Mouse (Mus musculus): ENCODE data around the gene Gm7534. TPM values are rescaled to one million over a fixed set of nuclear protein-coding genes. Genes with fewer than 3 reads are reported as not detected.
"Not testable (repeated sequence)": the region's sequence is repeated elsewhere in the genome, so short reads cannot be mapped to it uniquely, and the experiment has no call there.

The Gm7534 gene
- polyA plus RNA-seq, 1 experiment from 2014 or later: not detected

- Histone ChIP-seq H3K4me2 (replicated peaks) (no peak overlapping the region), H3K36me3 (peaks cover 21% of the 10 kb centered on the region), H3K9ac (no peak overlapping the region), H3K9me3 (no peaks in the 10 kb centered on the region), H3K27ac (no peak overlapping the region), H3K4me3 (no peak overlapping the region), H3K27me3 (no peaks in the 10 kb centered on the region), H3K4me1 (no peaks in the 10 kb centered on the region; the same call in 1 of the 2 replicates)
- 17% methylated on average over 8 of the region's 8 CpGs for WGBS
- ATAC-seq (ENCODE audit: insufficient number of reproducible peaks, insufficient read depth, low FRiP score, low TSS enrichment): no peak
Measured at GRCm38 (mm10) chr4:134156744-134157143, 46.1 kb downstream of the Gm7534 start.

- peaks cover 28% of the 10 kb centered on the region for H3K36me3 ChIP-seq
- ATAC-seq (ENCODE audit: insufficient number of reproducible peaks, insufficient read depth, low FRiP score, low TSS enrichment): no peak
- no peak overlapping the region for H3K4me3 ChIP-seq
- H3K4me2 ChIP-seq (replicated peaks): no peak overlapping the region
- H3K27me3 ChIP-seq: no peaks in the 10 kb centered on the region
- no peaks in the 10 kb centered on the region; the same call in 1 of the 2 replicates for H3K4me1 ChIP-seq
- no peak overlapping the region for H3K9ac ChIP-seq
- WGBS: 87% methylated on average over 10 of the region's 10 CpGs
- no peaks in the 10 kb centered on the region for H3K9me3 ChIP-seq
- H3K27ac ChIP-seq: no peak overlapping the region
Measured at GRCm38 (mm10) chr4:134155961-134156465, 46.8 kb downstream of the Gm7534 start.

GRCm38 (mm10) chr4:134155531-134155930 is 47.3 kb downstream of the Gm7534 start:
- no peak for ATAC-seq (ENCODE audit: insufficient number of reproducible peaks, insufficient read depth, low FRiP score, low TSS enrichment)
- H3K9ac ChIP-seq: no peak overlapping the region
- no peaks in the 10 kb centered on the region for H3K9me3 ChIP-seq
- peaks cover 33% of the 10 kb centered on the region for H3K36me3 ChIP-seq
- 88% methylated on average over 6 of the region's 6 CpGs for WGBS
- H3K4me2 ChIP-seq (replicated peaks): no peak overlapping the region
- no peak overlapping the region for H3K4me3 ChIP-seq
- H3K4me1 ChIP-seq: no peaks in the 10 kb centered on the region; the same call in 1 of the 2 replicates
- no peak overlapping the region for H3K27ac ChIP-seq
- H3K27me3 ChIP-seq: no peaks in the 10 kb centered on the region

GRCm38 (mm10) chr4:134154354-134154753 is 48.5 kb downstream of the Gm7534 start:
- H3K4me3 ChIP-seq: no peak overlapping the region
- H3K4me1 ChIP-seq: no peaks in the 10 kb centered on the region; the same call in 1 of the 2 replicates
- 95% methylated on average over 3 of the region's 3 CpGs for WGBS
- no peaks in the 10 kb centered on the region for H3K27me3 ChIP-seq
- ATAC-seq (ENCODE audit: insufficient number of reproducible peaks, insufficient read depth, low FRiP score, low TSS enrichment): no peak
- H3K27ac ChIP-seq: no peak overlapping the region
- H3K4me2 ChIP-seq (replicated peaks): no peak overlapping the region
- peaks cover 37% of the 10 kb centered on the region for H3K36me3 ChIP-seq
- no peaks in the 10 kb centered on the region for H3K9me3 ChIP-seq
- H3K9ac ChIP-seq: no peak overlapping the region

GRCm38 (mm10) chr4:134153656-134154055 is 49.1 kb downstream of the Gm7534 start:
- H3K9me3 ChIP-seq: no peaks in the 10 kb centered on the region
- no peak overlapping the region for H3K4me3 ChIP-seq
- no peaks in the 10 kb centered on the region for H3K27me3 ChIP-seq
- peaks cover 37% of the 10 kb centered on the region for H3K36me3 ChIP-seq
- no peaks in the 10 kb centered on the region for H3K4me1 ChIP-seq
- H3K9ac ChIP-seq: no peak overlapping the region
- H3K4me2 ChIP-seq (replicated peaks): no peak overlapping the region
- WGBS: 93% methylated on average over 3 of the region's 3 CpGs
- no peak overlapping the region for H3K27ac ChIP-seq
- no peak for ATAC-seq (ENCODE audit: insufficient number of reproducible peaks, insufficient read depth, low FRiP score, low TSS enrichment)

- H3K4me2 ChIP-seq (replicated peaks): no peak overlapping the region
- no peak overlapping the region for H3K9ac ChIP-seq
- H3K27me3 ChIP-seq: no peaks in the 10 kb centered on the region
- no peaks in the 10 kb centered on the region for H3K9me3 ChIP-seq
- 84% methylated on average over 3 of the region's 3 CpGs for WGBS
- no peak for ATAC-seq (ENCODE audit: insufficient number of reproducible peaks, insufficient read depth, low FRiP score, low TSS enrichment)
- peaks cover 49% of the 10 kb centered on the region for H3K36me3 ChIP-seq
- H3K4me1 ChIP-seq: no peaks in the 10 kb centered on the region
- no peak overlapping the region for H3K27ac ChIP-seq
- H3K4me3 ChIP-seq: no peak overlapping the region
Measured at GRCm38 (mm10) chr4:134152112-134152511, 50.7 kb downstream of the Gm7534 start.

- Histone ChIP-seq H3K9ac (no peak overlapping the region), H3K36me3 (peaks cover 51% of the 10 kb centered on the region), H3K4me3 (no peak overlapping the region), H3K27me3 (no peaks in the 10 kb centered on the region), H3K4me2 (replicated peaks) (no peak overlapping the region), H3K9me3 (no peaks in the 10 kb centered on the region), H3K4me1 (no peaks in the 10 kb centered on the region), H3K27ac (no peak overlapping the region)
- 86% methylated on average over 4 of the region's 4 CpGs for WGBS
- no peak for ATAC-seq (ENCODE audit: insufficient number of reproducible peaks, insufficient read depth, low FRiP score, low TSS enrichment)
Measured at GRCm38 (mm10) chr4:134149389-134149788, 53.4 kb downstream of the Gm7534 start.

GRCm38 (mm10) chr4:134144297-134144696 is 58.5 kb downstream of the Gm7534 start:
- WGBS: 89% methylated on average over 5 of the region's 5 CpGs
- H3K27ac ChIP-seq; H3K9me3 ChIP-seq; H3K4me1 ChIP-seq; ATAC-seq (ENCODE audit: insufficient number of reproducible peaks, insufficient read depth, low FRiP score, low TSS enrichment); H3K27me3 ChIP-seq; H3K9ac ChIP-seq; H3K4me3 ChIP-seq; H3K4me2 ChIP-seq (replicated peaks): not testable (repeated sequence)
- H3K36me3 ChIP-seq: peaks cover 22% of the 10 kb centered on the region

Other genes starting within 250 kb of the Gm7534 start
- 2,853 and 3,017 TPM in 2 replicates for gene Hmgn2, start 234.4 kb downstream of the Gm7534 start, polyA plus RNA-seq (2016; fragmentation: Nextera tagmentation; extraction: Ambion mirVana)
- gene Dhdds, start 202.1 kb downstream of the Gm7534 start, polyA plus RNA-seq (2016; fragmentation: Nextera tagmentation; extraction: Ambion mirVana): 45.3 and 50.3 TPM in 2 replicates
- gene Lin28a, start 184.2 kb downstream of the Gm7534 start, polyA plus RNA-seq (2016; fragmentation: Nextera tagmentation; extraction: Ambion mirVana): 0.50 and 0.67 TPM in 2 replicates
- gene Zfp683, start 149.2 kb downstream of the Gm7534 start, polyA plus RNA-seq (2016; fragmentation: Nextera tagmentation; extraction: Ambion mirVana): not detected in 2 replicates
- 2.9 and 4.0 TPM in 2 replicates for gene Crybg2, start 142.2 kb downstream of the Gm7534 start, polyA plus RNA-seq (2016; fragmentation: Nextera tagmentation; extraction: Ambion mirVana)
- 8.0 and 8.3 TPM in 2 replicates for gene Cd52, start 107.9 kb downstream of the Gm7534 start, polyA plus RNA-seq (2016; fragmentation: Nextera tagmentation; extraction: Ambion mirVana)
- gene Ubxn11, start 100.4 kb downstream of the Gm7534 start, polyA plus RNA-seq (2016; fragmentation: Nextera tagmentation; extraction: Ambion mirVana): 10.4 and 11.5 TPM in 2 replicates
- 345 and 360 TPM in 2 replicates for gene Sh3bgrl3, start 74.2 kb downstream of the Gm7534 start, polyA plus RNA-seq (2016; fragmentation: Nextera tagmentation; extraction: Ambion mirVana)
- gene Cep85, start 15.9 kb downstream of the Gm7534 start, polyA plus RNA-seq (2016; fragmentation: Nextera tagmentation; extraction: Ambion mirVana): 32.0 and 34.9 TPM in 2 replicates
- 0.15 TPM in 1 of 2 replicates, not detected in the other for gene Catsper4, start 24.4 kb upstream of the Gm7534 start, polyA plus RNA-seq (2016; fragmentation: Nextera tagmentation; extraction: Ambion mirVana)
- gene Cnksr1, start 35.4 kb upstream of the Gm7534 start, polyA plus RNA-seq (2016; fragmentation: Nextera tagmentation; extraction: Ambion mirVana): 2.1 and 2.5 TPM in 2 replicates
- gene E130218I03Rik, start 40.7 kb upstream of the Gm7534 start, polyA plus RNA-seq (2016; fragmentation: Nextera tagmentation; extraction: Ambion mirVana): 1.4 and 1.7 TPM in 2 replicates
- 19.5 and 19.8 TPM in 2 replicates for gene Zfp593, start 42.6 kb upstream of the Gm7534 start, polyA plus RNA-seq (2016; fragmentation: Nextera tagmentation; extraction: Ambion mirVana)
- gene Gm30191, start 43.9 kb upstream of the Gm7534 start, polyA plus RNA-seq (2016; fragmentation: Nextera tagmentation; extraction: Ambion mirVana): not detected in 2 replicates
- gene Grrp1, start 51.1 kb upstream of the Gm7534 start, polyA plus RNA-seq (2016; fragmentation: Nextera tagmentation; extraction: Ambion mirVana): 6.3 and 6.4 TPM in 2 replicates
- 22.6 and 24.8 TPM in 2 replicates for gene Pdik1l, start 84.9 kb upstream of the Gm7534 start, polyA plus RNA-seq (2016; fragmentation: Nextera tagmentation; extraction: Ambion mirVana)
- 1.2 and 2.6 TPM in 2 replicates for gene Trim63, start 112.1 kb upstream of the Gm7534 start, polyA plus RNA-seq (2016; fragmentation: Nextera tagmentation; extraction: Ambion mirVana)
- gene Slc30a2, start 140.2 kb upstream of the Gm7534 start, polyA plus RNA-seq (2016; fragmentation: Nextera tagmentation; extraction: Ambion mirVana): 0.05 and 0.20 TPM in 2 replicates
- gene Extl1, start 180.8 kb upstream of the Gm7534 start, polyA plus RNA-seq (2016; fragmentation: Nextera tagmentation; extraction: Ambion mirVana): 2.1 and 3.4 TPM in 2 replicates
- gene Pafah2, start 193.3 kb upstream of the Gm7534 start, polyA plus RNA-seq (2016; fragmentation: Nextera tagmentation; extraction: Ambion mirVana): 11.2 and 11.7 TPM in 2 replicates

Data from embryonic facial prominence, embryonic 12.5 days (tissue).